Mouse (Mus musculus) splenic B cell, adult 2 months (primary cell): ENCODE measurements around the gene Pcgf3.

Experiments
- DNase-seq: peaks from one replicate; pipeline ENCODE4 v3.0.0-alpha.2; 2011; ENCODE audit warnings: low read depth, low spot score
- H3K27me3 ChIP-seq: 2 replicates; pipeline ENCODE4 v1.6.1; 2012; ENCODE audit warnings: mild to moderate bottlenecking, low read length, moderate library complexity, mixed read lengths; ENCODE audit not compliant: control insufficient read depth, poor library complexity, insufficient read depth, severe bottlenecking
- H3K36me3 ChIP-seq: 2 replicates; pipeline ENCODE4 v1.6.1; 2012; ENCODE audit warnings: mild to moderate bottlenecking, low read length, moderate library complexity, mixed read lengths; ENCODE audit not compliant: control insufficient read depth, poor library complexity, insufficient read depth, severe bottlenecking

Pcgf3 gene

DNA sequence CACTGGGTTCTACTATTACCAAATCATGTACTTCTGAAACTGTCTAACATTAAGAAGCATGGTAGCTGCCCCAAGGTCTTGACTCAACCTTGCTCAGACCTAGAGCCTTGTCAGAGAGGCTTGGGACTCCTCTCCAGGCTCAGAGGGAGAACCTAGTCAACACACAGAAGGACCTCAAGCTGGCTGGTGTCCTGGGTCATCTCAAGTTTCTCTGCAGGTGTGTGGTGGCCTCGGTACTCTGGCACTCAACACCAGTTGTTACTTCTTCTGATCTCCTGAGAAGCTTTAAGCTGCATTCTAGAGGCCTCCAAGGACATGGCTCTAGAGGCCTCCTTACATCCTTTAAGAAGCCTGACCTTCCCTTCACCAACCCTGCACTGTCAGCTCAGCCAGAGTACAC lies 93.0 kb downstream of the Pcgf3 start:
- Histone ChIP-seq H3K36me3 (no peaks in the 10 kb centered on the region), H3K27me3 (no peaks in the 10 kb centered on the region)
- DNase-seq = no peak
